Mouse (Mus musculus): Measurements from ENCODE around the gene Hivep3. TPM values are rescaled to one million over a fixed set of nuclear protein-coding genes. Genes with fewer than 3 reads are reported as not detected.

The Hivep3 gene
- polyA plus RNA-seq, 1 experiment: 5.8 TPM

GRCm38 (mm10) chr4:119871861-119872582 is 138.4 kb downstream of the Hivep3 start:
- no peak for DNase-seq
- Histone ChIP-seq H3K27me3 (replicated peaks; ENCODE audit: control insufficient read depth, insufficient read depth, low read length) (no peaks in the 10 kb centered on the region), H3K27ac (ENCODE audit: insufficient read depth, low read depth, low read length) (no peak overlapping the region), H3K36me3 (ENCODE audit: control insufficient read depth, insufficient read depth, low read length) (no peaks in the 10 kb centered on the region), H3K4me3 (ENCODE audit: insufficient read depth, low read depth, low read length) (no peak overlapping the region), H3K4me1 (ENCODE audit: control insufficient read depth, insufficient read depth, low read length) (no peaks in the 10 kb centered on the region)
- WGBS: 80% methylated on average over 10 of the region's 10 CpGs
- TF ChIP-seq CTCF (conservative IDR thresholded peaks at IDR 0.05; ENCODE audit: insufficient read depth, insufficient read length, low read depth, low read length): no peak
- TF ChIP-seq POLR2A (IDR thresholded peaks at IDR 0.05; ENCODE audit: low read depth, low read length): no peak

GRCm38 (mm10) chr4:119873935-119874334 is 140.4 kb downstream of the Hivep3 start:
- Histone ChIP-seq H3K4me1 (ENCODE audit: control insufficient read depth, insufficient read depth, low read length) (no peaks in the 10 kb centered on the region), H3K27ac (ENCODE audit: insufficient read depth, low read depth, low read length) (no peak overlapping the region), H3K4me3 (ENCODE audit: insufficient read depth, low read depth, low read length) (no peak overlapping the region), H3K36me3 (ENCODE audit: control insufficient read depth, insufficient read depth, low read length) (no peaks in the 10 kb centered on the region), H3K27me3 (replicated peaks; ENCODE audit: control insufficient read depth, insufficient read depth, low read length) (no peaks in the 10 kb centered on the region)
- TF ChIP-seq CTCF (conservative IDR thresholded peaks at IDR 0.05; ENCODE audit: insufficient read depth, insufficient read length, low read depth, low read length) (no peak), POLR2A (IDR thresholded peaks at IDR 0.05; ENCODE audit: low read depth, low read length) (no peak)
- DNase-seq: no peak
- WGBS: 71% methylated on average over 6 of the region's 6 CpGs

- no peaks in the 10 kb centered on the region for H3K36me3 ChIP-seq (ENCODE audit: control insufficient read depth, insufficient read depth, low read length)
- no peak overlapping the region for H3K27ac ChIP-seq (ENCODE audit: insufficient read depth, low read depth, low read length)
- H3K27me3 ChIP-seq (replicated peaks; ENCODE audit: control insufficient read depth, insufficient read depth, low read length): no peaks in the 10 kb centered on the region
- H3K4me3 ChIP-seq (ENCODE audit: insufficient read depth, low read depth, low read length): no peak overlapping the region
- WGBS: 98% methylated on average over 2 of the region's 2 CpGs
- H3K4me1 ChIP-seq (ENCODE audit: control insufficient read depth, insufficient read depth, low read length): no peaks in the 10 kb centered on the region
- DNase-seq: no peak
- TF ChIP-seq POLR2A (IDR thresholded peaks at IDR 0.05; ENCODE audit: low read depth, low read length): no peak
- no peak for TF ChIP-seq CTCF (conservative IDR thresholded peaks at IDR 0.05; ENCODE audit: insufficient read depth, insufficient read length, low read depth, low read length)
Observed at GRCm38 (mm10) chr4:119875592-119875991, 142.0 kb downstream of the Hivep3 start.

GRCm38 (mm10) chr4:119876535-119877160 is 143.1 kb downstream of the Hivep3 start:
- no peak for DNase-seq
- TF ChIP-seq CTCF (conservative IDR thresholded peaks at IDR 0.05; ENCODE audit: insufficient read depth, insufficient read length, low read depth, low read length) (no peak), POLR2A (IDR thresholded peaks at IDR 0.05; ENCODE audit: low read depth, low read length) (no peak)
- no peak overlapping the region for H3K27ac ChIP-seq (ENCODE audit: insufficient read depth, low read depth, low read length)
- 84% methylated on average over 8 of the region's 8 CpGs for WGBS
- H3K27me3 ChIP-seq (replicated peaks; ENCODE audit: control insufficient read depth, insufficient read depth, low read length): no peaks in the 10 kb centered on the region
- H3K4me3 ChIP-seq (ENCODE audit: insufficient read depth, low read depth, low read length): no peak overlapping the region
- no peaks in the 10 kb centered on the region for H3K36me3 ChIP-seq (ENCODE audit: control insufficient read depth, insufficient read depth, low read length)
- no peaks in the 10 kb centered on the region for H3K4me1 ChIP-seq (ENCODE audit: control insufficient read depth, insufficient read depth, low read length)

GRCm38 (mm10) chr4:119878218-119878617 is 144.6 kb downstream of the Hivep3 start:
- no peak for DNase-seq
- no peaks in the 10 kb centered on the region for H3K4me1 ChIP-seq (ENCODE audit: control insufficient read depth, insufficient read depth, low read length)
- no peaks in the 10 kb centered on the region for H3K27me3 ChIP-seq (replicated peaks; ENCODE audit: control insufficient read depth, insufficient read depth, low read length)
- H3K36me3 ChIP-seq (ENCODE audit: control insufficient read depth, insufficient read depth, low read length): no peaks in the 10 kb centered on the region
- H3K4me3 ChIP-seq (ENCODE audit: insufficient read depth, low read depth, low read length): no peak overlapping the region
- WGBS: 53% methylated on average over 5 of the region's 5 CpGs
- H3K27ac ChIP-seq (ENCODE audit: insufficient read depth, low read depth, low read length): no peak overlapping the region
- no peak for TF ChIP-seq CTCF (conservative IDR thresholded peaks at IDR 0.05; ENCODE audit: insufficient read depth, insufficient read length, low read depth, low read length)
- TF ChIP-seq POLR2A (IDR thresholded peaks at IDR 0.05; ENCODE audit: low read depth, low read length): no peak

- Histone ChIP-seq H3K36me3 (ENCODE audit: control insufficient read depth, insufficient read depth, low read length) (no peaks in the 10 kb centered on the region), H3K27ac (ENCODE audit: insufficient read depth, low read depth, low read length) (no peak overlapping the region), H3K4me1 (ENCODE audit: control insufficient read depth, insufficient read depth, low read length) (no peaks in the 10 kb centered on the region), H3K27me3 (replicated peaks; ENCODE audit: control insufficient read depth, insufficient read depth, low read length) (no peaks in the 10 kb centered on the region), H3K4me3 (ENCODE audit: insufficient read depth, low read depth, low read length) (no peak overlapping the region)
- TF ChIP-seq CTCF (conservative IDR thresholded peaks at IDR 0.05; ENCODE audit: insufficient read depth, insufficient read length, low read depth, low read length) (no peak), POLR2A (IDR thresholded peaks at IDR 0.05; ENCODE audit: low read depth, low read length) (no peak)
- WGBS: 70% methylated on average over 5 of the region's 5 CpGs
- DNase-seq: no peak
Observed at GRCm38 (mm10) chr4:119879671-119880070, 146.1 kb downstream of the Hivep3 start.

- Histone ChIP-seq H3K4me3 (ENCODE audit: insufficient read depth, low read depth, low read length) (no peak overlapping the region), H3K27me3 (replicated peaks; ENCODE audit: control insufficient read depth, insufficient read depth, low read length) (no peaks in the 10 kb centered on the region), H3K36me3 (ENCODE audit: control insufficient read depth, insufficient read depth, low read length) (no peaks in the 10 kb centered on the region), H3K27ac (ENCODE audit: insufficient read depth, low read depth, low read length) (no peak overlapping the region), H3K4me1 (ENCODE audit: control insufficient read depth, insufficient read depth, low read length) (no peaks in the 10 kb centered on the region)
- TF ChIP-seq POLR2A (IDR thresholded peaks at IDR 0.05; ENCODE audit: low read depth, low read length) (no peak), CTCF (conservative IDR thresholded peaks at IDR 0.05; ENCODE audit: insufficient read depth, insufficient read length, low read depth, low read length) (no peak)
- 89% methylated on average over 7 of the region's 7 CpGs for WGBS
- no peak for DNase-seq
Observed at GRCm38 (mm10) chr4:119880270-119880669, 146.7 kb downstream of the Hivep3 start.
